Mouse (Mus musculus) G1E (cell line): ENCODE measurements around the gene Pkib. TPM values are rescaled to one million over a fixed set of nuclear protein-coding genes. Genes with fewer than 3 reads are reported as not detected.

Experiments
- ATAC-seq: 2 replicates; pipeline ENCODE4 v1.8.0; 2016; ENCODE audit warnings: mild to moderate bottlenecking; ENCODE audit not compliant: insufficient number of reproducible peaks, poor library complexity, low FRiP score, severe bottlenecking; ENCODE audit errors: extremely low read depth
- DNase-seq: peaks from one replicate; pipeline ENCODE4 v3.0.0; 2012; ENCODE audit warnings: low spot score
- H3K27me3 ChIP-seq: 2 replicates; pipeline ENCODE4 v1.6.1; 2012; ENCODE audit warnings: mild to moderate bottlenecking, low read length, inconsistent platforms; ENCODE audit not compliant: insufficient read depth
- H3K36me3 ChIP-seq: replicated peaks from 2 replicates; pipeline ENCODE3; 2012; ENCODE audit warnings: mild to moderate bottlenecking, inconsistent platforms
- H3K4me1 ChIP-seq: 2 replicates; pipeline ENCODE4 v1.6.1; 2012; ENCODE audit warnings: low read depth, low read length, inconsistent platforms, mixed read lengths; ENCODE audit not compliant: insufficient read depth
- H3K4me3 ChIP-seq: 2 replicates; pipeline ENCODE4 v1.5.1; 2012; ENCODE audit warnings: low read depth, mild to moderate bottlenecking, inconsistent platforms, low read length, moderate library complexity, mixed read lengths
- H3K9me3 ChIP-seq: replicated peaks from 2 replicates; pipeline ENCODE4 v1.6.1; 2012; ENCODE audit warnings: inconsistent platforms
- CTCF ChIP-seq: IDR thresholded peaks from 2 replicates; pipeline ENCODE4 v1.5.1; 2012; ENCODE audit warnings: low read depth, low read length, inconsistent platforms, mixed read lengths
- GATA1 ChIP-seq: IDR thresholded peaks from 2 replicates; pipeline ENCODE4 v1.6.1; 2012; ENCODE audit warnings: borderline replicate concordance, low read length, inconsistent platforms, mixed read lengths
- GATA2 ChIP-seq: IDR thresholded peaks from 2 replicates; pipeline ENCODE4 v1.6.1; 2012; ENCODE audit warnings: low read depth, low read length, inconsistent platforms, borderline replicate concordance
- POLR2AphosphoS5 ChIP-seq: IDR thresholded peaks from 2 replicates; pipeline ENCODE4 v1.6.1; 2012; ENCODE audit warnings: low read depth, low read length, inconsistent platforms; ENCODE audit not compliant: insufficient replicate concordance
- TAL1 ChIP-seq: conservative IDR thresholded peaks from 2 replicates; pipeline ENCODE4 v1.6.1; 2012; ENCODE audit warnings: low read depth, low read length, inconsistent platforms, mixed read lengths
- polyA plus RNA-seq: library from polyadenylated mRNA; stranded (reverse); fragments of >175 nt; gene quantifications from 2 replicates; pipeline ENCODE4 v1.2.3, GENCODE M21; 2012
- total RNA-seq, 2 experiments: library from RNA; stranded (forward) in 1 of 2; stranded (reverse) in 1 of 2; fragments of 200-1000 nt in 1 of 2; fragments of >200 nt in 1 of 2; fragmentation: Nextera tagmentation in 1 of 2; gene quantifications; 2 replicates each; pipeline ENCODE4 v1.2.3; 2014 to 2017

Gene Pkib
- total and polyA plus RNA-seq, 3 experiments: 0.16 TPM; not detected in 2

DNA sequence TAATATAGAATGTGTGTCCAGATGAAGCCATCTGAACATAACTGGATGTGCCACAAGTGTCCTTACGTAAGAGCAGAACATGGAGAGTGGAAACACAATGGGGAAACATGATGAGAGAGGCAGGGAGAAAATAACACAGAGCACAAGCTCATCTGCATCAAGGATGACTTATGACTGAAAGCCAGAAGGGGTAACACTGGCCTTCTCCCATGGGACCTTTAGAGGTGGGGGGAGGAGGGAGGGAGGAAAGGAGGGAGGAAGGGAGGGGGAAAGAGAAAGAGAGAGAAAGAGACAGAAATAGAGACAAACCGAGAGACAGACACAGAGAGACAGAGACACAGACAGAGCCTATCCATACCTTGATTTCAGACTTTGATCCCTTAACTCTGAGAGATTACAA, 4.0 kb upstream of the Pkib start:
- no peaks in the 10 kb centered on the region for H3K27me3 ChIP-seq
- H3K4me1 ChIP-seq: no peaks in the 10 kb centered on the region
- no peak for DNase-seq
- H3K4me3 ChIP-seq: no peak overlapping the region
- TF ChIP-seq GATA2 (no peak), TAL1 (no peak), CTCF (no peak), GATA1 (no peak), POLR2AphosphoS5 (no peak)
- H3K9me3 ChIP-seq: no peaks in the 10 kb centered on the region
- ATAC-seq: no peak
- H3K36me3 ChIP-seq: no peaks in the 10 kb centered on the region

DNA sequence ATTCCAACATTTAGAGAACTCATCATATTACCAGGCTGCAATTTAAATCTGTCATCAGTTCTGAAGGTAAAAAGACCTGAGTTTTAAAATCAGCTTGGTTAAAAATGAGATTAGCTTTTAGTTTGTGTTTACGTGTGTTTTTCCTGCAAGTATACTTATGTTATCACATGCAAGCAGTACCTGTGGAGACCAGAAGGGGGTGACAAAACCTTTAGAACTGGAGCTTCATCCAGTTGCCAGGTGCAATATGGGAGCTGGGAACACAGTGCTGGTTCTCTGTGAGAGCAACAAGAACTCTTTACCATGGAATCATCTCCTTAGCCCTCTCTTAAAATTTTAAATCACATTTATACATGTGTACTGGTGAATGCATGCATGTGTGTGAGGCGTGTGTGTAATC, 1.2 kb upstream of the Pkib start:
- no peaks in the 10 kb centered on the region for H3K4me1 ChIP-seq
- ATAC-seq (no peak), DNase-seq (no peak)
- no peak overlapping the region for H3K4me3 ChIP-seq
- no peak for TF ChIP-seq GATA2
- no peaks in the 10 kb centered on the region for H3K36me3 ChIP-seq
- no peaks in the 10 kb centered on the region for H3K27me3 ChIP-seq
- H3K9me3 ChIP-seq: no peaks in the 10 kb centered on the region

GRCm38 (mm10) chr10:57632868-57633240, 1.1 kb downstream of the Pkib start:
- Histone ChIP-seq H3K36me3 (no peaks in the 10 kb centered on the region), H3K4me1 (no peaks in the 10 kb centered on the region), H3K27me3 (no peaks in the 10 kb centered on the region), H3K9me3 (no peaks in the 10 kb centered on the region), H3K4me3 (no peak overlapping the region)
- ATAC-seq (no peak), DNase-seq (no peak)
- TF ChIP-seq CTCF (no peak), POLR2AphosphoS5 (no peak), GATA2 (no peak), TAL1 (no peak), GATA1 (no peak)

DNA sequence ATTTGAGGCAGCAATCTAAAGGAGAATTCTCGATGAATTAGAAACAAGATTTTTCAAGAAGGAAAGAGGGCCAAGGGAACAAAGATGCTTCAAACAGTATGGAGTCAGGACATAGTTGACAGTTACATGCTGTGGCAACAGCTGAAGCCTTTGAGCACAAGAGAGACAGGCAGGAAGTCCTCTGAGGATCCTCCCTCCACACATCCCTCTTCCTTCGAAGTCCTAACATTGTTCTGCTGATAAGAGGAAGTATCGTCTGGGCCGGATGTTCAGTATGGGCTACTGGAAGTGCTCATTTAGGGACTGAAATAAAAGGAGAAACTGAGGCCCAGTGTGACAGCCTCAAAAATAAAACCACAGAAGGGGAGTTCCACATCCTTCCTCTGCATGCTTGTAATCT, 5.2 kb downstream of the Pkib start:
- no peaks in the 10 kb centered on the region for H3K9me3 ChIP-seq
- H3K4me3 ChIP-seq: no peak overlapping the region
- H3K4me1 ChIP-seq: no peaks in the 10 kb centered on the region
- no peaks in the 10 kb centered on the region for H3K27me3 ChIP-seq
- TF ChIP-seq GATA2: no peak
- no peak for TF ChIP-seq GATA1
- TF ChIP-seq CTCF: no peak
- TF ChIP-seq TAL1: no peak
- TF ChIP-seq POLR2AphosphoS5: no peak
- DNase-seq: no peak
- ATAC-seq: no peak
- no peaks in the 10 kb centered on the region for H3K36me3 ChIP-seq

- Histone ChIP-seq H3K4me3 (no peak overlapping the region), H3K9me3 (no peaks in the 10 kb centered on the region)
- ATAC-seq: no peak
Observed at GRCm38 (mm10) chr10:57638250-57638649, 6.5 kb downstream of the Pkib start.

GRCm38 (mm10) chr10:57639540-57639939, 7.8 kb downstream of the Pkib start:
- TF ChIP-seq GATA1 (no peak), GATA2 (no peak), POLR2AphosphoS5 (no peak), CTCF (no peak), TAL1 (no peak)
- Histone ChIP-seq H3K36me3 (no peaks in the 10 kb centered on the region), H3K4me3 (no peak overlapping the region), H3K27me3 (no peaks in the 10 kb centered on the region), H3K4me1 (no peaks in the 10 kb centered on the region), H3K9me3 (no peaks in the 10 kb centered on the region)
- ATAC-seq (no peak), DNase-seq (no peak)

More at GRCm38 (mm10) chr10:57638250-57638649, 6.5 kb downstream of the Pkib start:
- no peaks in the 10 kb centered on the region for H3K27me3 ChIP-seq
- no peaks in the 10 kb centered on the region for H3K4me1 ChIP-seq
- DNase-seq: no peak
- H3K36me3 ChIP-seq: no peaks in the 10 kb centered on the region
- TF ChIP-seq POLR2AphosphoS5 (no peak), TAL1 (no peak), GATA1 (no peak), GATA2 (no peak), CTCF (no peak)

DNA sequence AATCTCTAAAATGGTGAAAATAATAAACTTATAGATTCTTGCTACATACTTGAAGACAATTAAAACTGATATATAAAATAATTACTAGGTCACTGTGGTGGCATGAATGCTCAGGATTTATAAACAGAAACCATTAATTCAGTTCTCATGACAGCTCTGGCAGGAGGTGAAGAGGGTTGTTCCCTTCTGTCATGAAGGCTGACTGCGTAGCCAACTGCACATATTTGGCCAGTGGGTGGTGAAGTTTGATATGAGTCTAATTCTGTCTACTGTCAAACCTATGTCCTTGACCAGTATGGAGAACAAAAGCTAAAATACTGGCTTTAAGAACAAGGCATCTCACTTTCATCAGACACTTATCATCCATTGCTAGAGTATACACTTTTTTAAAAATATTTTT, 21.5 kb downstream of the Pkib start:
- Histone ChIP-seq H3K9me3 (no peaks in the 10 kb centered on the region), H3K27me3 (no peaks in the 10 kb centered on the region), H3K36me3 (no peaks in the 10 kb centered on the region), H3K4me3 (no peak overlapping the region), H3K4me1 (no peaks in the 10 kb centered on the region)
- TF ChIP-seq POLR2AphosphoS5 (no peak), TAL1 (no peak), CTCF (no peak), GATA2 (no peak), GATA1 (no peak)
- ATAC-seq (no peak), DNase-seq (no peak)
